Mouse (Mus musculus): ENCODE measurements around the gene Elp5. TPM values are rescaled to one million over a fixed set of nuclear protein-coding genes. Genes with fewer than 3 reads are reported as not detected.
A peak's percentile ranks its signal among the peaks of the same experiment; 100 is the strongest.

Elp5 gene
- polyA plus RNA-seq (2014; fragmentation: Nextera tagmentation; extraction: Ambion mirVana) = 104 and 111 TPM in 2 replicates

- Histone ChIP-seq H3K9ac (replicated peaks; ENCODE audit: low read depth, low read length) (peak within 1 kb of the TSS; percentile 90), H3K4me2 (replicated peaks; ENCODE audit: low read depth, low read length) (peak within 1 kb of the TSS; percentile 78), H3K4me3 (ENCODE audit: low read depth, low read length) (peak within 1 kb of the TSS; percentile 85), H3K4me1 (ENCODE audit: control insufficient read depth, insufficient read depth, low read length) (peaks cover 16% of the 10 kb centered on the region; the same call in 1 of the 2 replicates), H3K27ac (ENCODE audit: low read length) (peak within 1 kb of the TSS; percentile 99), H3K9me3 (ENCODE audit: control insufficient read depth, low read depth, low read length) (no peaks in the 10 kb centered on the region), H3K36me3 (ENCODE audit: control insufficient read depth, insufficient read depth, low read length) (peaks cover 29% of the 10 kb centered on the region), H3K27me3 (ENCODE audit: control insufficient read depth, insufficient read depth, low read length) (no peaks in the 10 kb centered on the region)
- no peak for ATAC-seq (ENCODE audit: insufficient number of reproducible peaks, insufficient read depth, low FRiP score, low read depth)
- 48% methylated on average over 8 of the region's 8 CpGs for WGBS
Observed at GRCm38 (mm10) chr11:69982225-69982624, at the start of gene Elp5. Elp5 (minus strand) TSS chr11:69982517.

GRCm38 (mm10) chr11:70031321-70031670 lies 49.0 kb upstream of the Elp5 start:
- H3K9ac ChIP-seq (replicated peaks; ENCODE audit: low read depth, low read length) = no peak overlapping the region
- no peak overlapping the region for H3K4me3 ChIP-seq (ENCODE audit: low read depth, low read length)
- peaks cover 36% of the 10 kb centered on the region for H3K4me1 ChIP-seq (ENCODE audit: control insufficient read depth, insufficient read depth, low read length)
- 96% methylated on average over 11 of the region's 11 CpGs for WGBS
- H3K36me3 ChIP-seq (ENCODE audit: control insufficient read depth, insufficient read depth, low read length) = peaks cover 12% of the 10 kb centered on the region
- no peak overlapping the region for H3K4me2 ChIP-seq (replicated peaks; ENCODE audit: low read depth, low read length)
- no peaks in the 10 kb centered on the region for H3K9me3 ChIP-seq (ENCODE audit: control insufficient read depth, low read depth, low read length)
- no peak overlapping the region for H3K27ac ChIP-seq (ENCODE audit: low read length)
- no peak for ATAC-seq (ENCODE audit: insufficient number of reproducible peaks, insufficient read depth, low FRiP score, low read depth)
- H3K27me3 ChIP-seq (ENCODE audit: control insufficient read depth, insufficient read depth, low read length) = no peaks in the 10 kb centered on the region

GRCm38 (mm10) chr11:70030651-70031320 lies 48.5 kb upstream of the Elp5 start:
- WGBS = 92% methylated on average over 28 of the region's 28 CpGs
- ATAC-seq (ENCODE audit: insufficient number of reproducible peaks, insufficient read depth, low FRiP score, low read depth) = no peak
- Histone ChIP-seq H3K4me2 (replicated peaks; ENCODE audit: low read depth, low read length) (no peak overlapping the region), H3K27me3 (ENCODE audit: control insufficient read depth, insufficient read depth, low read length) (no peaks in the 10 kb centered on the region), H3K27ac (ENCODE audit: low read length) (no peak overlapping the region), H3K4me3 (ENCODE audit: low read depth, low read length) (no peak overlapping the region), H3K4me1 (ENCODE audit: control insufficient read depth, insufficient read depth, low read length) (peaks cover 41% of the 10 kb centered on the region), H3K36me3 (ENCODE audit: control insufficient read depth, insufficient read depth, low read length) (peaks cover 12% of the 10 kb centered on the region), H3K9ac (replicated peaks; ENCODE audit: low read depth, low read length) (no peak overlapping the region), H3K9me3 (ENCODE audit: control insufficient read depth, low read depth, low read length) (no peaks in the 10 kb centered on the region)

GRCm38 (mm10) chr11:70029829-70030550 lies 47.7 kb upstream of the Elp5 start:
- peak; percentile 15; the same call in 1 of the 2 replicates for ATAC-seq (ENCODE audit: insufficient number of reproducible peaks, insufficient read depth, low FRiP score, low read depth)
- Histone ChIP-seq H3K4me2 (replicated peaks; ENCODE audit: low read depth, low read length) (peak overlapping the region; percentile 45), H3K4me1 (ENCODE audit: control insufficient read depth, insufficient read depth, low read length) (peaks cover 44% of the 10 kb centered on the region), H3K9me3 (ENCODE audit: control insufficient read depth, low read depth, low read length) (no peaks in the 10 kb centered on the region), H3K27ac (ENCODE audit: low read length) (peak overlapping the region; percentile 85; the same call in 1 of the 2 replicates), H3K9ac (replicated peaks; ENCODE audit: low read depth, low read length) (no peak overlapping the region), H3K36me3 (ENCODE audit: control insufficient read depth, insufficient read depth, low read length) (peaks cover 12% of the 10 kb centered on the region), H3K27me3 (ENCODE audit: control insufficient read depth, insufficient read depth, low read length) (no peaks in the 10 kb centered on the region), H3K4me3 (ENCODE audit: low read depth, low read length) (peak overlapping the region; percentile 23; the same call in 1 of the 2 replicates)
- 30% methylated on average over 11 of the region's 11 CpGs for WGBS

- ATAC-seq (ENCODE audit: insufficient number of reproducible peaks, insufficient read depth, low FRiP score, low read depth) = peak; percentile 84
- H3K4me1 ChIP-seq (ENCODE audit: control insufficient read depth, insufficient read depth, low read length) = peaks cover 46% of the 10 kb centered on the region
- peak overlapping the region; percentile 85 for H3K27ac ChIP-seq (ENCODE audit: low read length)
- H3K9me3 ChIP-seq (ENCODE audit: control insufficient read depth, low read depth, low read length) = no peaks in the 10 kb centered on the region
- no peak overlapping the region for H3K9ac ChIP-seq (replicated peaks; ENCODE audit: low read depth, low read length)
- H3K4me2 ChIP-seq (replicated peaks; ENCODE audit: low read depth, low read length) = peak overlapping the region; percentile 45
- no peaks in the 10 kb centered on the region for H3K27me3 ChIP-seq (ENCODE audit: control insufficient read depth, insufficient read depth, low read length)
- peaks cover 12% of the 10 kb centered on the region for H3K36me3 ChIP-seq (ENCODE audit: control insufficient read depth, insufficient read depth, low read length)
- peak overlapping the region; percentile 23 for H3K4me3 ChIP-seq (ENCODE audit: low read depth, low read length)
- WGBS = 2% methylated on average over 20 of the region's 20 CpGs
Observed at GRCm38 (mm10) chr11:70029130-70029801, 46.9 kb upstream of the Elp5 start.

GRCm38 (mm10) chr11:70028401-70029129 lies 46.2 kb upstream of the Elp5 start:
- Histone ChIP-seq H3K27me3 (ENCODE audit: control insufficient read depth, insufficient read depth, low read length) (no peaks in the 10 kb centered on the region), H3K4me3 (ENCODE audit: low read depth, low read length) (peak overlapping the region; percentile 23), H3K9ac (replicated peaks; ENCODE audit: low read depth, low read length) (no peak overlapping the region; the same call in 1 of the 2 replicates), H3K9me3 (ENCODE audit: control insufficient read depth, low read depth, low read length) (no peaks in the 10 kb centered on the region), H3K27ac (ENCODE audit: low read length) (peak overlapping the region; percentile 85), H3K4me2 (replicated peaks; ENCODE audit: low read depth, low read length) (peak overlapping the region; percentile 45), H3K4me1 (ENCODE audit: control insufficient read depth, insufficient read depth, low read length) (peaks cover 47% of the 10 kb centered on the region), H3K36me3 (ENCODE audit: control insufficient read depth, insufficient read depth, low read length) (peaks cover 12% of the 10 kb centered on the region)
- ATAC-seq (ENCODE audit: insufficient number of reproducible peaks, insufficient read depth, low FRiP score, low read depth) = no peak
- WGBS = 21% methylated on average over 12 of the region's 12 CpGs

GRCm38 (mm10) chr11:70027397-70027796 lies 45.1 kb upstream of the Elp5 start:
- no peaks in the 10 kb centered on the region for H3K27me3 ChIP-seq (ENCODE audit: control insufficient read depth, insufficient read depth, low read length)
- H3K27ac ChIP-seq (ENCODE audit: low read length) = peak overlapping the region; percentile 85; the same call in 1 of the 2 replicates
- H3K4me3 ChIP-seq (ENCODE audit: low read depth, low read length) = peak overlapping the region; percentile 33
- H3K36me3 ChIP-seq (ENCODE audit: control insufficient read depth, insufficient read depth, low read length) = peaks cover 12% of the 10 kb centered on the region
- H3K9me3 ChIP-seq (ENCODE audit: control insufficient read depth, low read depth, low read length) = no peaks in the 10 kb centered on the region
- 46% methylated on average over 9 of the region's 9 CpGs for WGBS
- H3K4me2 ChIP-seq (replicated peaks; ENCODE audit: low read depth, low read length) = peak overlapping the region; percentile 57
- ATAC-seq (ENCODE audit: insufficient number of reproducible peaks, insufficient read depth, low FRiP score, low read depth) = no peak
- H3K4me1 ChIP-seq (ENCODE audit: control insufficient read depth, insufficient read depth, low read length) = peaks cover 52% of the 10 kb centered on the region
- H3K9ac ChIP-seq (replicated peaks; ENCODE audit: low read depth, low read length) = no peak overlapping the region

GRCm38 (mm10) chr11:70026689-70027088 lies 44.4 kb upstream of the Elp5 start:
- WGBS = 4% methylated on average over 19 of the region's 19 CpGs
- peak; percentile 66 for ATAC-seq (ENCODE audit: insufficient number of reproducible peaks, insufficient read depth, low FRiP score, low read depth)
- Histone ChIP-seq H3K36me3 (ENCODE audit: control insufficient read depth, insufficient read depth, low read length) (peaks cover 10% of the 10 kb centered on the region), H3K4me2 (replicated peaks; ENCODE audit: low read depth, low read length) (peak overlapping the region; percentile 57), H3K9me3 (ENCODE audit: control insufficient read depth, low read depth, low read length) (no peaks in the 10 kb centered on the region), H3K4me1 (ENCODE audit: control insufficient read depth, insufficient read depth, low read length) (peaks cover 52% of the 10 kb centered on the region), H3K27me3 (ENCODE audit: control insufficient read depth, insufficient read depth, low read length) (no peaks in the 10 kb centered on the region), H3K4me3 (ENCODE audit: low read depth, low read length) (peak overlapping the region; percentile 33), H3K9ac (replicated peaks; ENCODE audit: low read depth, low read length) (peak overlapping the region; percentile 28; the same call in 1 of the 2 replicates), H3K27ac (ENCODE audit: low read length) (peak overlapping the region; percentile 85; the same call in 1 of the 2 replicates)
